Mouse (Mus musculus) brain, embryonic 14.5 days (tissue): ENCODE measurements around the gene 1600014C23Rik.

Experiments used
- CTCF ChIP-seq: fragments of 200-500 bp; IDR thresholded peaks from 2 replicates; pipeline ENCODE4 v1.5.1; 2012; ENCODE audit warnings: inconsistent platforms, mild to moderate bottlenecking, moderate library complexity, borderline replicate concordance; ENCODE audit not compliant: insufficient read depth, insufficient read length; ENCODE audit errors: extremely low read depth
- POLR2A ChIP-seq: fragments of 200-500 bp; IDR thresholded peaks from 2 replicates; pipeline ENCODE4 v1.6.1; 2012; ENCODE audit warnings: mild to moderate bottlenecking, inconsistent platforms, borderline replicate concordance; ENCODE audit not compliant: poor library complexity, insufficient read depth, insufficient read length, severe bottlenecking; ENCODE audit errors: extremely low read depth

GRCm38 (mm10) chr17:45757932-45758331, 24.3 kb upstream of the 1600014C23Rik start:
- no peak for TF ChIP-seq POLR2A
- TF ChIP-seq CTCF, result no peak
